Comparison of ENCODE assay signal across 14 mouse cellular contexts in the genomic region with DNA sequence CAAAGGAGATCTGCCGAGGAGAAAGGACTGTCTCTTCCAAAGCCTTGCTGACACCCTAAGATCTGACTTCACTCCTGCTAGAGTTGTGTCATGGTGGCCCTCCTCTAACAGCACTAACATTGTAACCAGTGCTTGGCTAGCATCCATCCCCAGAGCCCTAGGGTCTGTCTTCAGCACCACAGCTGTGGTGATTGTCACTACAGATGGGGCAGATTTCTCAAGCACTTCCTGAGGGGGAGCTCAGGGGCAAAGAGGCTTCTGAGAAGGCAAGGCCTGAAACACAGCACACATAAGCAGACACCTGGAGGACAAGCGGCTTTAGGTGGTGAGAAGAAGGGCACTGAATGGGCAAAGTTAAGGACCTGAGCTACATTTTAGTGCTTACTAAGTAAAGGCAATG. TPM values are rescaled to one million over a fixed set of nuclear protein-coding genes. Genes with fewer than 3 reads are reported as not detected.
DNase-seq lines count a peak whose midpoint lies in the region; ATAC-seq and TF ChIP-seq lines count a peak whose summit lies in the region.
"Had no signal": no experiment of that assay in that cellular context is flagged by ENCODE, and none has a peak within 500 bp of the region (broad histone marks: within the 10 kb centered on the region; RNA-seq: fewer than 3 reads in every experiment).

No protein-coding gene starts in this region.

- WGBS in forebrain, embryonic 12.5 days, result 92% methylated on average over 2 of the region's 2 CpGs
- WGBS in forebrain, embryonic 11.5 days, result 90% methylated on average over 2 of the region's 2 CpGs
- WGBS in intestine, embryonic 16.5 days, result 74% methylated on average over 2 of the region's 2 CpGs
- WGBS in intestine, postnatal 0 days, result 79% methylated on average over 2 of the region's 2 CpGs
- 71% methylated on average over 2 of the region's 2 CpGs for WGBS in stomach, postnatal 0 days

- no peak overlapping the region for H3K4me3 ChIP-seq in forebrain, embryonic 12.5 days (replicated peaks)
- H3K4me3 ChIP-seq in forebrain, embryonic 11.5 days (ENCODE audit: low read depth, low read length), result no peak overlapping the region
- H3K4me3 ChIP-seq in intestine, embryonic 16.5 days (ENCODE audit: low read length), result no peak overlapping the region
- no peak overlapping the region for H3K4me3 ChIP-seq in intestine, postnatal 0 days (ENCODE audit: low read depth, low read length)
- no peak overlapping the region for H3K4me3 ChIP-seq in stomach, postnatal 0 days (ENCODE audit: low read depth, low read length)
- H3K4me3 ChIP-seq: hindbrain, embryonic 15.5 days; kidney, embryonic 15.5 days had no signal

- H3K4me1 ChIP-seq in forebrain, embryonic 12.5 days, result peaks cover 18% of the 10 kb centered on the region
- no peaks in the 10 kb centered on the region for H3K4me1 ChIP-seq in forebrain, embryonic 11.5 days (replicated peaks; ENCODE audit: control insufficient read depth, insufficient read depth, low read length)
- H3K4me1 ChIP-seq in intestine, embryonic 16.5 days (ENCODE audit: control insufficient read depth, insufficient read depth, low read length), result peaks cover 21% of the 10 kb centered on the region
- H3K4me1 ChIP-seq in intestine, postnatal 0 days (replicated peaks; ENCODE audit: control insufficient read depth, insufficient read depth, low read length), result no peaks in the 10 kb centered on the region
- H3K4me1 ChIP-seq in stomach, postnatal 0 days (replicated peaks; ENCODE audit: control insufficient read depth, insufficient read depth), result 0 out of 2 replicates have a peak, but pooled peaks cover 4% of the 10 kb centered on the region

- TF ChIP-seq EP300 in stomach, postnatal 0 days (optimal IDR thresholded peaks at IDR 0.05), result no peak

- no peak for DNase-seq in forebrain, embryonic 11.5 days (ENCODE audit: low spot score)
- peak; percentile 34 for DNase-seq in thymus, postnatal 14 days
- no peak for DNase-seq in thymus, adult 18-20 months
- DNase-seq in stomach, postnatal 0 days (ENCODE audit: low spot score), result no peak
- DNase-seq in adrenal gland, postnatal 10 days, result no peak
- DNase-seq: adrenal gland, adult 2 months; cerebellum, adult 9-11 months; gastrocnemius, postnatal 36 days had no signal

- ATAC-seq in forebrain, embryonic 12.5 days (ENCODE audit: low FRiP score), result no peak
- no peak for ATAC-seq in forebrain, embryonic 11.5 days (replicated peaks; ENCODE audit: low FRiP score)
- no peak for ATAC-seq in intestine, embryonic 16.5 days
- ATAC-seq in intestine, postnatal 0 days, result no peak
- no peak for ATAC-seq in stomach, postnatal 0 days (ENCODE audit: low FRiP score, low TSS enrichment)

- H3K36me3 ChIP-seq in forebrain, embryonic 12.5 days (replicated peaks), result peaks cover 15% of the 10 kb centered on the region
- H3K36me3 ChIP-seq in forebrain, embryonic 11.5 days (ENCODE audit: control insufficient read depth, insufficient read depth, low read length), result no peaks in the 10 kb centered on the region
- H3K36me3 ChIP-seq in intestine, embryonic 16.5 days (ENCODE audit: control insufficient read depth, insufficient read depth, low read length), result no peaks in the 10 kb centered on the region; the same call in 1 of the 2 replicates
- H3K36me3 ChIP-seq in intestine, postnatal 0 days (ENCODE audit: control insufficient read depth, insufficient read depth), result peaks cover 9% of the 10 kb centered on the region
- H3K36me3 ChIP-seq in stomach, postnatal 0 days (ENCODE audit: control insufficient read depth, insufficient read depth, low read length), result no peaks in the 10 kb centered on the region; the same call in 1 of the 2 replicates

- H3K4me2 ChIP-seq in forebrain, embryonic 12.5 days, result no peak overlapping the region
- H3K4me2 ChIP-seq in forebrain, embryonic 11.5 days (ENCODE audit: low read depth, low read length, severe bottlenecking), result no peak overlapping the region
- H3K4me2 ChIP-seq in intestine, embryonic 16.5 days (ENCODE audit: low read depth, low read length), result no peak overlapping the region
- no peak overlapping the region for H3K4me2 ChIP-seq in intestine, postnatal 0 days (replicated peaks; ENCODE audit: low read depth)
- no peak overlapping the region for H3K4me2 ChIP-seq in stomach, postnatal 0 days (replicated peaks; ENCODE audit: low read depth)
- H3K4me2 ChIP-seq: hindbrain, embryonic 15.5 days; kidney, embryonic 15.5 days had no signal

- H3K27me3 ChIP-seq in forebrain, embryonic 12.5 days, result no peaks in the 10 kb centered on the region
- no peaks in the 10 kb centered on the region for H3K27me3 ChIP-seq in forebrain, embryonic 11.5 days (ENCODE audit: control insufficient read depth, insufficient read depth, low read length)
- H3K27me3 ChIP-seq in intestine, embryonic 16.5 days (replicated peaks; ENCODE audit: control insufficient read depth, insufficient read depth, low read length), result no peaks in the 10 kb centered on the region
- no peaks in the 10 kb centered on the region for H3K27me3 ChIP-seq in intestine, postnatal 0 days (replicated peaks; ENCODE audit: control insufficient read depth, insufficient read depth, low read length)
- no peaks in the 10 kb centered on the region for H3K27me3 ChIP-seq in stomach, postnatal 0 days (ENCODE audit: control insufficient read depth, insufficient read depth, low read length)
- H3K27me3 ChIP-seq: hindbrain, embryonic 15.5 days; kidney, embryonic 15.5 days had no signal

- 0 out of 2 replicates have a peak overlapping the region, but pooled peaks have one; percentile 2 for H3K27ac ChIP-seq in forebrain, embryonic 12.5 days
- H3K27ac ChIP-seq in forebrain, embryonic 11.5 days (ENCODE audit: low read depth, low read length), result no peak overlapping the region
- peak overlapping the region; percentile 10; the same call in 1 of the 2 replicates for H3K27ac ChIP-seq in intestine, embryonic 16.5 days (ENCODE audit: low read length)
- no peak overlapping the region for H3K27ac ChIP-seq in intestine, postnatal 0 days (ENCODE audit: low read depth, low read length)
- peak overlapping the region; percentile 76 for H3K27ac ChIP-seq in stomach, postnatal 0 days (replicated peaks)
- H3K27ac ChIP-seq: hindbrain, embryonic 15.5 days; kidney, embryonic 15.5 days; liver, embryonic 14.5 days had no signal

- H3K9ac ChIP-seq in forebrain, embryonic 12.5 days, result no peak overlapping the region
- no peak overlapping the region for H3K9ac ChIP-seq in forebrain, embryonic 11.5 days (ENCODE audit: low read length)
- H3K9ac ChIP-seq in intestine, embryonic 16.5 days (ENCODE audit: low read depth, low read length), result no peak overlapping the region
- H3K9ac ChIP-seq in intestine, postnatal 0 days (ENCODE audit: low read depth, low read length), result no peak overlapping the region
- no peak overlapping the region for H3K9ac ChIP-seq in stomach, postnatal 0 days (ENCODE audit: low read length)
- H3K9ac ChIP-seq: hindbrain, embryonic 15.5 days; kidney, embryonic 15.5 days; liver, embryonic 14.5 days had no signal

- no peak for TF ChIP-seq CTCF in intestine, postnatal 0 days (IDR thresholded peaks at IDR 0.05; ENCODE audit: low read depth)
- TF ChIP-seq CTCF in stomach, postnatal 0 days (IDR thresholded peaks at IDR 0.05; ENCODE audit: low read depth), result no peak

- H3K9me3 ChIP-seq in forebrain, embryonic 12.5 days, result no peaks in the 10 kb centered on the region
- no peaks in the 10 kb centered on the region for H3K9me3 ChIP-seq in forebrain, embryonic 11.5 days (ENCODE audit: control insufficient read depth, low read length)
- no peaks in the 10 kb centered on the region for H3K9me3 ChIP-seq in intestine, embryonic 16.5 days (ENCODE audit: control insufficient read depth, low read length)
- no peaks in the 10 kb centered on the region for H3K9me3 ChIP-seq in intestine, postnatal 0 days (ENCODE audit: control insufficient read depth)
- no peaks in the 10 kb centered on the region for H3K9me3 ChIP-seq in stomach, postnatal 0 days (ENCODE audit: control insufficient read depth, low read length)
- H3K9me3 ChIP-seq: hindbrain, embryonic 15.5 days; kidney, embryonic 15.5 days had no signal

RNA-seq across cellular contexts. Expression of a gene that starts 28.2 kb away (rescaled TPM):
- polyA plus RNA-seq in forebrain, embryonic 12.5 days (2016; fragmentation: Nextera tagmentation; extraction: Ambion mirVana), result 43.3 and 48.3 TPM in 2 replicates
- 49.6 and 50.6 TPM in 2 replicates for polyA plus RNA-seq in forebrain, embryonic 11.5 days (2014; fragmentation: Nextera tagmentation; extraction: Ambion mirVana)
- polyA plus RNA-seq in intestine, embryonic 16.5 days (2015; fragmentation: Nextera tagmentation; extraction: Ambion mirVana), result 16.8 and 19.1 TPM in 2 replicates
- polyA plus RNA-seq in intestine, postnatal 0 days (2015; fragmentation: Nextera tagmentation; extraction: Ambion mirVana), result 14.4 and 17.8 TPM in 2 replicates
- 11.8 and 13.8 TPM in 2 replicates for polyA plus RNA-seq in stomach, postnatal 0 days (2015; fragmentation: Nextera tagmentation; extraction: Ambion mirVana)
- 10 to 100 TPM; 33.6 to 42.5 TPM for total RNA-seq in adrenal gland, postnatal 10 days (2021)

Comparison
In these comparisons a context has a peak if more than half of its experiments do, and no peak if none do; other contexts are left out.
1. H3K27ac ChIP-seq: peak in forebrain, embryonic 12.5 days (single experiment), intestine, embryonic 16.5 days (single experiment) and stomach, postnatal 0 days (single experiment); none in forebrain, embryonic 11.5 days (single experiment) and intestine, postnatal 0 days (single experiment).